Mouse (Mus musculus) liver, adult 2 months (tissue): ENCODE results near the gene Slc25a41. TPM values are rescaled to one million over a fixed set of nuclear protein-coding genes. Genes with fewer than 3 reads are reported as not detected.

ENCODE experiments used
- DNase-seq: peaks from one replicate; pipeline ENCODE4 v3.0.0-alpha.2; 2011; ENCODE audit warnings: low read depth, low spot score; ENCODE audit errors: extremely low read depth
- H3K27ac ChIP-seq: fragments of 200-500 bp; replicated peaks from 2 replicates; pipeline ENCODE4 v1.5.1; 2012; ENCODE audit warnings: low read depth, mild to moderate bottlenecking, control low read depth, inconsistent platforms, low read length; ENCODE audit not compliant: insufficient read depth
- H3K27me3 ChIP-seq: fragments of 200-500 bp; 2 replicates; pipeline ENCODE4 v1.6.1; 2012; ENCODE audit warnings: mild to moderate bottlenecking, moderate library complexity, low read length, inconsistent platforms; ENCODE audit not compliant: control insufficient read depth, insufficient read depth
- H3K36me3 ChIP-seq: fragments of 200-500 bp; 2 replicates; pipeline ENCODE4 v1.6.1; 2012; ENCODE audit warnings: low read length, inconsistent platforms; ENCODE audit not compliant: control insufficient read depth, insufficient read depth
- H3K4me1 ChIP-seq: fragments of 200-500 bp; 2 replicates; pipeline ENCODE4 v1.6.1; 2011; ENCODE audit warnings: low read length; ENCODE audit not compliant: control insufficient read depth, insufficient read depth
- H3K4me3 ChIP-seq: fragments of 200-500 bp; 2 replicates; pipeline ENCODE4 v1.5.1; 2011; ENCODE audit warnings: low read depth, mild to moderate bottlenecking, control low read depth, low read length, moderate library complexity; ENCODE audit not compliant: insufficient read depth
- H3K79me2 ChIP-seq: fragments of 200-500 bp; 2 replicates; pipeline ENCODE4 v1.6.1; 2012; ENCODE audit warnings: inconsistent platforms, mild to moderate bottlenecking, low read length, moderate library complexity; ENCODE audit not compliant: control insufficient read depth, insufficient read depth
- H3K9ac ChIP-seq: fragments of 200-500 bp; 2 replicates; pipeline ENCODE4 v1.6.1; 2012; ENCODE audit warnings: low read depth, mild to moderate bottlenecking, control low read depth, inconsistent platforms, low read length
- CTCF ChIP-seq: fragments of 200-500 bp; IDR thresholded peaks from 2 replicates; pipeline ENCODE4 v1.5.1; 2011; ENCODE audit warnings: low read depth, low read length, control low read depth
- POLR2A ChIP-seq: fragments of 200-500 bp; IDR thresholded peaks from 2 replicates; pipeline ENCODE4 v1.6.1; 2011; ENCODE audit warnings: low read length, control low read depth; ENCODE audit not compliant: insufficient read depth; ENCODE audit errors: extremely low read depth
- WGBS: fragments of 180-500 bp; shearing (Covaris S2); methylation state at CpG from one replicate; pipeline ENCODE4 v1.1.7; 2018; 5-methylcytosine and 5-hydroxymethylcytosine counted together
- polyA plus RNA-seq: library from polyadenylated mRNA; depleted of rRNA; stranded (reverse); fragments of >200 nt; gene quantifications from 2 replicates; pipeline ENCODE4 v1.2.3, GENCODE M21; 2012
- total RNA-seq: library from RNA; depleted of rRNA; stranded (reverse); fragments of >200 nt; gene quantifications from 2 replicates; pipeline ENCODE4 v1.2.3, GENCODE M21; 2014

Slc25a41 gene
- total and polyA plus RNA-seq, 2 experiments = not detected

DNA sequence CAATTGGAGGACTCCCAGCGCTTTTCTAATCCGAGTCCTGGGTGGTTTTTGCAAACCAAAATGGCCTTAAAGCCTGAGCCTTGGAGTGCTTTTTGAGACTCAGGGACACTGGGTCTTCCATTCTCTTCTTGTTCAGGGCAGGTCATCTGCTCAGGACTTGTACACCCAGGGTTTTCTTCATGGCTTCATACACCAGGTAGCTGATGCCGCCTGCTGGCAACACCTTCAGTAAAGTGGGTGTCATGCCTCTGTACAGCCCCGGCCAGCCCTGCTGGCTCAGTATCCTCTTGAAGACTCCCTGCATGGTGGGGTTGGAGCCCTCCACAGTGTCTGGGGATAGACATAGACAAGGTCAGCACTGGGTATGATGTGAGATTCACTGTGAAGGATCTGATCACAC, 8.6 kb downstream of the Slc25a41 start:
- H3K36me3 ChIP-seq = no peaks in the 10 kb centered on the region
- no peak for DNase-seq
- no peaks in the 10 kb centered on the region for H3K27me3 ChIP-seq
- H3K4me1 ChIP-seq = peaks cover 8% of the 10 kb centered on the region; the same call in 1 of the 2 replicates
- peaks cover 8% of the 10 kb centered on the region for H3K79me2 ChIP-seq
- no peak overlapping the region for H3K9ac ChIP-seq
- no peak overlapping the region for H3K4me3 ChIP-seq
- no peak overlapping the region for H3K27ac ChIP-seq
- TF ChIP-seq POLR2A (no peak), CTCF (no peak)
- 94% methylated on average over 4 of the region's 4 CpGs for WGBS

DNA sequence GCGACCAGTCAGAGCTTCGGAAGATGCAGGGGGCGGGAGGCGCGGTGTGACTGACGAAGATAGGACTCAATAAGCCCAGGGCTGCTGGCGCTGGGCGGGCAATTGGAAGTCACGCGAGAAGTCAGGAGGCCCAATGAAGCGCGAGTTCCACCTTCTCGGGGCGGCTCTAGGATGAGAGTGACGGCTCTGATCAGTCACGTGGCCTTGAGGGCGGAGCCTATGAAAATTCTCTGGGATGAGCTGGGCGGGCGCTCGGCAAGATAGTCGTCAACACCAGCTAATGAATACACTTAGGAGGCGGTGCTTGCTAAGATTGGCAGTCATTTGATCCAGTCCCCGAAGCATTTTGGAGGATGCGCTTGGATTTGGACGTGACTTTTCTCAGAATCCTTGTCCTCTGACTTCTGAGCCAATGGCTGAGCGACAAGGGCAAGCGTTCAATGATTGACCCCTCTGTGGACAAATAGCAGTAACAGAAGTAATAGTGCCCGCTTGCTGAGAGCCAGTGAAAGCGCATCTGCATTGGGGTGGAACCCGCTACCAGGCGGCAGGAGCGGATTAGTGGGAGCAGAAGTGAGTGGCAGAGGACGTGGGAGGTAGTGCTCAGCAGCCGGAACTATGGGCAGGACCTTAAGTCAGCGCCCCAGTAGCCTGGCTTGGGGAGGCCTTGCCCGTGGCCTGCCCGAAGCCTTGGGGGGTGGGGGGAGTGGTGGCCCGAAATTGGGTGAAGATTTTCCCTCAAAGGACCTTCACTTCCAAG, 9.6 kb downstream of the Slc25a41 start:
- WGBS = under 1% methylated on average over 38 of the region's 38 CpGs
- H3K4me1 ChIP-seq = peaks cover 8% of the 10 kb centered on the region; the same call in 1 of the 2 replicates

DNA sequence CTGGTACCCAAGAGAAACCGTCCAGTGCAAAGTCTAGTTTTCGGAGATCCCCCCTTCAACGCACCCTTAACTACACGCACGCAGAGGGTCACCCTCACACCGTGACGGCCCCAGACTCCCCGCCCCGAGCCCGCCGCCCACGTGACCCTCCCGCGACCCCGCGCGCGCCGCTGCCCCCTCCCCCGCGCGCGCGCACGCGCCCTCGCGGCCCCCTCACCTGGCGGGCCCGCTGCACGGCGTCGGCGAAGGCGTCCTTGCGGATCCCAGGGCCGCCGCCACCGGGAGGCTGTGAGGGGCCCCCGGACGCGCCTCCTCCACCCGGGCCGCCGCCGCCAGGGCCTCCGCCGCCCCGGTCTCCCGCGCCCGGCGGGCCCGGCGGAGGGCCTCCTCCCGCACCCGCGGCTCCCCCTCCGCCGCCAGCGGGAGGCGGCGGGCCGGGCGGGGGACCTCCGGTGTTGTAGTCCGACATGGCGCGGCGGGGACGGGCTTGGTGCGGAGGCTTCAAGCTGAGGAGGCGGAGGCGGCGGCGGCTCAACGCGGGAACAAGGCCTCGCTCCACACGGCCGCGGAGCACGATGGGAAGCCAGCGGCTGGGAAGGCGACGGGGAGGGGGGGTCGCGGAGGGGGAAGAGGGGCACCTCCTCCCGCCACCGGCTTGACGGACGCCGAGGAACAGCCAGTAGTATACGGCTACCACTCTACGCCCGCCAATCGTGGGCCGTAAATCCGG, 10.4 kb downstream of the Slc25a41 start, which contains the start of gene Khsrp:
Khsrp (minus strand) TSS at position 592 of the 730 bp plus-strand sequence.
- Histone ChIP-seq H3K36me3 (peaks cover 8% of the 10 kb centered on the region), H3K27me3 (no peaks in the 10 kb centered on the region), H3K4me1 (peaks cover 8% of the 10 kb centered on the region; the same call in 1 of the 2 replicates), H3K9ac (peak within 1 kb of the TSS; percentile 89), H3K4me3 (peak within 1 kb of the TSS; percentile 74), H3K79me2 (peaks cover 8% of the 10 kb centered on the region), H3K27ac (peak within 1 kb of the TSS; percentile 79)
- TF ChIP-seq POLR2A = peak; percentile 66; the same call in 1 of the 2 replicates
- no peak for TF ChIP-seq CTCF
- no peak for DNase-seq
- 2% methylated on average over 92 of the region's 99 CpGs for WGBS

More for the DNA sequence above, 9.6 kb downstream of the Slc25a41 start:
- H3K36me3 ChIP-seq = peaks cover 2% of the 10 kb centered on the region
- peak overlapping the region; percentile 69 for H3K9ac ChIP-seq
- H3K79me2 ChIP-seq = peaks cover 8% of the 10 kb centered on the region
- peak; percentile 100 for DNase-seq
- peak; percentile 93 for TF ChIP-seq POLR2A
- TF ChIP-seq CTCF = 0 out of 2 replicates have a peak, but pooled peaks have one; percentile 4
- no peaks in the 10 kb centered on the region for H3K27me3 ChIP-seq
- peak overlapping the region; percentile 79 for H3K27ac ChIP-seq
- H3K4me3 ChIP-seq = peak overlapping the region; percentile 58

DNA sequence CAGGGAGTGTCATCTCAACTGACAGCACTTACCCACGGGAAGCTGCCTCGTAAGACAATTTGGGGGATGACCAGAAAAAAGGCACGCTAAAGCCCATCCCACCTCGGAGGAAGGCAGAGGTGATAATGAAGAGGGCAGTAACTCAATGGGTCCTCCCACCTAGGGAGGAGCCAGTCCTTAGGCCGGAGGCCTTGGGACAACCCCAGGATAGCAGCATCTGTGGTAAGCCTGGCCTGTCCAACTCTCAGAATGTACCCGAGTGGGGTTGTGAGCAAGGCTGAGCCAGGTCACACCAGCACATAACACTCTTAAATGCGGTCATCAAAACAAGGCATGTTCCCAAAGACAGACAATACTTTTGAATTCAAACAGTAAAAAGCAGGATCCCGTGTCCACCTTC, 11.8 kb downstream of the Slc25a41 start:
- H3K36me3 ChIP-seq = peaks cover 13% of the 10 kb centered on the region
- 19% methylated on average over 8 of the region's 8 CpGs for whole genome bisulfite sequencing
- peaks cover 8% of the 10 kb centered on the region; the same call in 1 of the 2 replicates for H3K4me1 ChIP-seq
- peak; percentile 36 for DNase-seq
- H3K9ac ChIP-seq = no peak overlapping the region
- TF ChIP-seq CTCF (no peak), POLR2A (no peak)
- H3K27me3 ChIP-seq = no peaks in the 10 kb centered on the region
- no peak overlapping the region for H3K27ac ChIP-seq
- H3K4me3 ChIP-seq = no peak overlapping the region
- H3K79me2 ChIP-seq = peaks cover 8% of the 10 kb centered on the region

DNA sequence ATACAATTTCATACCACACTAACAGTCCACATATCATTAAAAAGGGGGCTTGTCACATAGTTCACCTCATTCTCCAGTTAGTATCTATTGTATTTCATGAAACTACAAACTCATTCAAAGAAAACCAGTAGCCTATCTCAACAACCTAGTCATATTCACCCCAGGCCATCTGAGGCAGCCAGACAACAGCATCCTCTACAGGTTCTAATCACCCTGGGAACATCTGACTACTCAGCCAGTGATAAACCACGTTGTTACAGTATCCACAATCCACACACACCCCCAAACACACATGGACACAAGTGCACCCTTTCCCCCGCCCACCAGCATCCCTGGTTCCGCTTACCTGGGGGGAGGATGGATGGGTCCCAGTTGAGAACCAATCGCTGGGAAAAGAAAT, 14.0 kb downstream of the Slc25a41 start:
- Histone ChIP-seq H3K4me3 (no peak overlapping the region), H3K27me3 (no peaks in the 10 kb centered on the region), H3K4me1 (peaks cover 8% of the 10 kb centered on the region; the same call in 1 of the 2 replicates), H3K9ac (no peak overlapping the region), H3K27ac (no peak overlapping the region), H3K79me2 (peaks cover 8% of the 10 kb centered on the region), H3K36me3 (peaks cover 27% of the 10 kb centered on the region)
- 87% methylated on average over 4 of the region's 4 CpGs for WGBS
- DNase-seq = no peak
- no peak for TF ChIP-seq CTCF
- no peak for TF ChIP-seq POLR2A

DNA sequence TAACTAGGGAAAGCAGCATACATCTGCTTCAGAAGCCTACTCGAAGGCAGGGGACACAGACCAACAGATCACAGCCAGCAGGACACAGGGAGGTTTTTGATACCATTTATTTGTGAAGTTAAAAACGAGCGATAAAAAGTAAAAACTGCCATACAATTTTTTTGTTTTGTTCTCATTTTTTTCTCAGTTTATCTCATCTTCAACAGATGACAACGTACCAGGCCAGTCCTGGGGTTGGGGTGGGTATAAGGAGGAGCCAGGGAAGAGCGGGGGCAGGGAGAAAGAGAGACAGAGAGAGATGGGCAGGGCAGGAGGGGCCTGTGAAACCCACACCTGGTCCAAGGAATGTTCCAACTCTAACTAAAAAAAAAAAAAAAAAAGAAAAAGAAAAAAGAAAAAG, 20.5 kb downstream of the Slc25a41 start:
- H3K27me3 ChIP-seq = no peaks in the 10 kb centered on the region
- TF ChIP-seq CTCF (no peak), POLR2A (no peak)
- WGBS = 87% methylated on average over 5 of the region's 5 CpGs

More for the DNA sequence above, 20.5 kb downstream of the Slc25a41 start:
- Histone ChIP-seq H3K4me1 (no peaks in the 10 kb centered on the region), H3K36me3 (peaks cover 22% of the 10 kb centered on the region), H3K79me2 (no peaks in the 10 kb centered on the region), H3K4me3 (no peak overlapping the region), H3K9ac (no peak overlapping the region), H3K27ac (no peak overlapping the region)
- DNase-seq = no peak
